Mouse (Mus musculus) embryonic facial prominence, embryonic 11.5 days (tissue): ENCODE measurements around the gene Aanat. TPM values are rescaled to one million over a fixed set of nuclear protein-coding genes. Genes with fewer than 3 reads are reported as not detected.

ENCODE experiments used
- ATAC-seq: fragments of 200-750 bp; cut with Nextera tagmentation; replicated peaks from 2 replicates; pipeline ENCODE4 v1.8.0; 2017; ENCODE audit warnings: low read depth; ENCODE audit not compliant: insufficient number of reproducible peaks, low FRiP score, low TSS enrichment
- DNase-seq: peaks from one replicate; pipeline ENCODE4 v3.0.0-alpha.2; 2015; ENCODE audit warnings: low spot score
- H3K27ac ChIP-seq: fragments of 300-500 bp; sonication (generic); replicated peaks from 2 replicates; pipeline ENCODE4 v1.5.1; 2014; ENCODE audit warnings: mild to moderate bottlenecking, low read depth, low read length, control low read depth
- H3K27me3 ChIP-seq: fragments of 300-500 bp; sonication (generic); 2 replicates; pipeline ENCODE4 v1.6.1; 2014; ENCODE audit warnings: mild to moderate bottlenecking, low read length, moderate library complexity, mixed read lengths; ENCODE audit not compliant: control insufficient read depth, insufficient read depth
- H3K36me3 ChIP-seq: fragments of 300-500 bp; sonication (generic); replicated peaks from 2 replicates; pipeline ENCODE4 v1.6.1; 2014; ENCODE audit warnings: low read depth, mild to moderate bottlenecking, low read length, moderate library complexity, mixed read lengths; ENCODE audit not compliant: control insufficient read depth, insufficient read depth
- H3K4me1 ChIP-seq: fragments of 300-500 bp; sonication (generic); 2 replicates; pipeline ENCODE4 v1.6.1; 2014; ENCODE audit warnings: low read length, mixed read lengths; ENCODE audit not compliant: control insufficient read depth, insufficient read depth
- H3K4me2 ChIP-seq: fragments of 300-500 bp; sonication (generic); 2 replicates; pipeline ENCODE4 v1.6.1; 2014; ENCODE audit warnings: low read depth, mild to moderate bottlenecking, control low read depth, low read length, moderate library complexity
- H3K4me3 ChIP-seq: fragments of 300-500 bp; sonication (generic); 2 replicates; pipeline ENCODE4 v1.5.1; 2014; ENCODE audit warnings: low read depth, low read length, control low read depth
- H3K9ac ChIP-seq: fragments of 300-500 bp; sonication (generic); replicated peaks from 2 replicates; pipeline ENCODE4 v1.6.1; 2014; ENCODE audit warnings: mild to moderate bottlenecking, control low read depth, low read length
- H3K9me3 ChIP-seq: fragments of 300-500 bp; sonication (generic); replicated peaks from 2 replicates; pipeline ENCODE4 v1.6.1; 2016; ENCODE audit warnings: mild to moderate bottlenecking, low read length, inconsistent platforms, mixed read lengths; ENCODE audit not compliant: control insufficient read depth
- WGBS: fragments of 180-500 bp; shearing (Covaris S2); extraction: QIAGEN DNeasy Blood & Tissue Kit; methylation state at CpG from one replicate; pipeline ENCODE4 v1.1.7; 2014; 5-methylcytosine and 5-hydroxymethylcytosine counted together
- polyA plus RNA-seq: library from polyadenylated mRNA; unstranded; fragments of >200 nt; fragmentation: Nextera tagmentation; extraction: Ambion mirVana; gene quantifications from 2 replicates; pipeline ENCODE4 v1.2.1, GENCODE M21; 2014

Gene Aanat
- not detected in 2 replicates for polyA plus RNA-seq

- 59% methylated on average over 5 of the region's 5 CpGs for whole genome bisulfite sequencing
- H3K4me2 ChIP-seq: 0 out of 2 replicates have a peak within 1 kb of the TSS, but pooled peaks have one; percentile 25
Observed at GRCm38 (mm10) chr11:116586310-116586709, at the start of gene Aanat. Gene Aanat (plus strand): TSS chr11:116586432.

GRCm38 (mm10) chr11:116536685-116537084 lies 49.5 kb upstream of the Aanat start:
- DNase-seq: no peak
- Histone ChIP-seq H3K9me3 (no peaks in the 10 kb centered on the region), H3K4me1 (peaks cover 8% of the 10 kb centered on the region), H3K4me3 (no peak overlapping the region), H3K4me2 (no peak overlapping the region), H3K36me3 (peaks cover 14% of the 10 kb centered on the region), H3K9ac (no peak overlapping the region), H3K27me3 (peaks cover 17% of the 10 kb centered on the region), H3K27ac (no peak overlapping the region)
- 91% methylated on average over 7 of the region's 7 CpGs for WGBS
- no peak for ATAC-seq

More at GRCm38 (mm10) chr11:116586310-116586709, at the start of gene Aanat:
- ATAC-seq (0 out of 2 replicates have a peak, but pooled peaks have one; percentile 11), DNase-seq (no peak)
- H3K27ac ChIP-seq: no peak within 1 kb of the TSS
- H3K9me3 ChIP-seq: no peaks in the 10 kb centered on the region
- no peaks in the 10 kb centered on the region for H3K27me3 ChIP-seq
- no peak within 1 kb of the TSS for H3K4me3 ChIP-seq
- no peak within 1 kb of the TSS for H3K9ac ChIP-seq
- H3K4me1 ChIP-seq: no peaks in the 10 kb centered on the region; the same call in 1 of the 2 replicates
- no peaks in the 10 kb centered on the region for H3K36me3 ChIP-seq

GRCm38 (mm10) chr11:116537388-116537787 lies 48.8 kb upstream of the Aanat start:
- Histone ChIP-seq H3K4me3 (no peak overlapping the region), H3K4me1 (peaks cover 2% of the 10 kb centered on the region; the same call in 1 of the 2 replicates), H3K4me2 (no peak overlapping the region), H3K27ac (no peak overlapping the region), H3K36me3 (peaks cover 14% of the 10 kb centered on the region), H3K27me3 (peaks cover 11% of the 10 kb centered on the region), H3K9ac (no peak overlapping the region), H3K9me3 (no peaks in the 10 kb centered on the region)
- no peak for ATAC-seq
- 64% methylated on average over 5 of the region's 5 CpGs for WGBS
- DNase-seq: no peak

- Histone ChIP-seq H3K36me3 (peaks cover 14% of the 10 kb centered on the region), H3K4me1 (peaks cover 1% of the 10 kb centered on the region; the same call in 1 of the 2 replicates), H3K27ac (no peak overlapping the region), H3K9ac (no peak overlapping the region), H3K9me3 (no peaks in the 10 kb centered on the region), H3K4me3 (no peak overlapping the region), H3K27me3 (peaks cover 5% of the 10 kb centered on the region), H3K4me2 (no peak overlapping the region)
- no peak for DNase-seq
- WGBS: 65% methylated on average over 12 of the region's 12 CpGs
- no peak for ATAC-seq
Observed at GRCm38 (mm10) chr11:116538142-116538735, 48.0 kb upstream of the Aanat start.

- Histone ChIP-seq H3K9me3 (no peaks in the 10 kb centered on the region), H3K36me3 (peaks cover 18% of the 10 kb centered on the region), H3K9ac (no peak overlapping the region), H3K27me3 (no peaks in the 10 kb centered on the region), H3K4me2 (no peak overlapping the region), H3K4me1 (no peaks in the 10 kb centered on the region), H3K27ac (no peak overlapping the region), H3K4me3 (no peak overlapping the region)
- 94% methylated on average over 11 of the region's 11 CpGs for WGBS
- ATAC-seq (no peak), DNase-seq (no peak)
Observed at GRCm38 (mm10) chr11:116541183-116541582, 45.0 kb upstream of the Aanat start.

GRCm38 (mm10) chr11:116543110-116543509 lies 43.1 kb upstream of the Aanat start:
- 87% methylated on average over 4 of the region's 4 CpGs for WGBS
- no peak overlapping the region for H3K4me3 ChIP-seq
- no peaks in the 10 kb centered on the region for H3K4me1 ChIP-seq
- no peak overlapping the region for H3K9ac ChIP-seq
- H3K9me3 ChIP-seq: no peaks in the 10 kb centered on the region
- H3K27ac ChIP-seq: no peak overlapping the region
- peaks cover 18% of the 10 kb centered on the region for H3K36me3 ChIP-seq
- DNase-seq (peak; percentile 30), ATAC-seq (no peak)
- no peaks in the 10 kb centered on the region for H3K27me3 ChIP-seq
- no peak overlapping the region for H3K4me2 ChIP-seq

- DNase-seq (no peak), ATAC-seq (no peak)
- Histone ChIP-seq H3K4me1 (peaks cover 4% of the 10 kb centered on the region; the same call in 1 of the 2 replicates), H3K36me3 (peaks cover 4% of the 10 kb centered on the region), H3K4me3 (no peak overlapping the region), H3K27ac (no peak overlapping the region), H3K27me3 (no peaks in the 10 kb centered on the region), H3K9ac (no peak overlapping the region), H3K9me3 (no peaks in the 10 kb centered on the region), H3K4me2 (no peak overlapping the region)
- WGBS: 92% methylated on average over 17 of the region's 17 CpGs
Observed at GRCm38 (mm10) chr11:116547296-116548060, 38.8 kb upstream of the Aanat start.

GRCm38 (mm10) chr11:116548780-116549179 lies 37.5 kb upstream of the Aanat start:
- ATAC-seq (no peak), DNase-seq (no peak)
- Histone ChIP-seq H3K27ac (no peak overlapping the region), H3K27me3 (no peaks in the 10 kb centered on the region), H3K4me3 (no peak overlapping the region), H3K36me3 (peaks cover 4% of the 10 kb centered on the region), H3K4me1 (peaks cover 4% of the 10 kb centered on the region; the same call in 1 of the 2 replicates), H3K9me3 (no peaks in the 10 kb centered on the region), H3K9ac (no peak overlapping the region), H3K4me2 (no peak overlapping the region)
- WGBS: 96% methylated on average over 9 of the region's 9 CpGs
